In the genomic region with DNA sequence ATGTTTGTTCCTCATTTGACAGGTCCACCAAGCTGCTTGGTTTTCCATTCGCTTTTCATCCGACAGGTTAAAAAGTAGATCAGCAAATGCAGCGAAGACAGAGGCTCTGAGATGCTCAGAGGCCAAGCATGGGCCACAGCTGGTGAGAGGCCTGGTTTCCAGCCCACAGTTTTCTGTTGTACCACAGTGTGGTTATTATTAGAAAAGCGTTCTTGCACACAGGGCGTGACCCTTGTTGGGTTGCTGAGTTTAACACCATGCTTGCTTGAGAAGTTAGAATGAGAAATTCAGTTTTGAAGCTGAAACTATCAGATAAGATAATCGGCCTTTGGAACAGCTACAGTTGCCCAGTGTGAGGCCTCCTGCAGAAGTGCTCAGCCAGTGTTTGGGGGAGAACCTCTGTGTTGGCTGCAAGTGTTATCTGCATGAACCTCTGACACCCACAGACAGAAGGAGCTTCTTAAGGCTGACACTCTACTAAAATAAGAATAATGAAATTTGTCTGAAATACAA, we compare ENCODE assay signal across 1 mouse cellular context.
A peak's percentile ranks its signal among the peaks of the same experiment; 100 is the strongest.
TF ChIP-seq lines count a peak whose summit lies in the region.

No protein-coding gene starts in this region.

TF ChIP-seq in MEL, 35 proteins besides CTCF, POLR2A, EP300 and RAD21 (continued from another document):
- TF ChIP-seq ELF1 (IDR thresholded peaks at IDR 0.05; ENCODE audit: low read depth, low read length) = no peak
- TF ChIP-seq ZKSCAN1 (IDR thresholded peaks at IDR 0.05; ENCODE audit: low read depth, low read length) = no peak
- TF ChIP-seq CHD2 (IDR thresholded peaks at IDR 0.05; ENCODE audit: low read length) = no peak
- no peak for TF ChIP-seq TBP (IDR thresholded peaks at IDR 0.05; ENCODE audit: low read depth, low read length)
- no peak for TF ChIP-seq NRF1 (IDR thresholded peaks at IDR 0.05; ENCODE audit: insufficient read depth, low read depth, low read length, poor library complexity, severe bottlenecking)
- TF ChIP-seq POLR2AphosphoS5 (IDR thresholded peaks at IDR 0.05; ENCODE audit: borderline replicate concordance, low read depth, low read length) = no peak
- TF ChIP-seq KAT2A (conservative IDR thresholded peaks at IDR 0.05; ENCODE audit: low read depth, low read length) = no peak
- no peak for TF ChIP-seq JUND (IDR thresholded peaks at IDR 0.05; ENCODE audit: low read depth, low read length)
- no peak for TF ChIP-seq POLR2AphosphoS2 (IDR thresholded peaks at IDR 0.05; ENCODE audit: low read length)
- 0 out of 2 replicates have a peak, but pooled peaks have one; percentile 75 for TF ChIP-seq CHD1 (IDR thresholded peaks at IDR 0.05; ENCODE audit: low read depth, low read length)
- TF ChIP-seq MAX (IDR thresholded peaks at IDR 0.05; ENCODE audit: low read length) = peak; percentile 75
- peak; percentile 94 for TF ChIP-seq ETS1 (IDR thresholded peaks at IDR 0.05; ENCODE audit: low read depth, low read length)
- TF ChIP-seq MYC (IDR thresholded peaks at IDR 0.05; ENCODE audit: low read depth, low read length) = peak; percentile 78
- peak; percentile 67 for TF ChIP-seq BHLHE40 (IDR thresholded peaks at IDR 0.05; ENCODE audit: borderline replicate concordance, low read depth, low read length)
- TF ChIP-seq NELFE (IDR thresholded peaks at IDR 0.05; ENCODE audit: low read depth, low read length) = no peak
- peak; percentile 94 for TF ChIP-seq MXI1 (IDR thresholded peaks at IDR 0.05; ENCODE audit: low read depth, low read length)
- TF ChIP-seq TAL1 (IDR thresholded peaks at IDR 0.05; ENCODE audit: low read length) = peak; percentile 74
